Mouse (Mus musculus) cerebellum, adult 2 months (tissue): ENCODE results near the gene Cpeb2.

Experiments
- CTCF ChIP-seq: fragments of 200-500 bp; IDR thresholded peaks from 2 replicates; pipeline ENCODE4 v1.5.1; 2011; ENCODE audit warnings: low read depth, mild to moderate bottlenecking, control low read depth, low read length, moderate library complexity, borderline replicate concordance; ENCODE audit not compliant: insufficient read depth
- POLR2A ChIP-seq: fragments of 200-500 bp; IDR thresholded peaks from 2 replicates; pipeline ENCODE4 v1.6.1; 2011; ENCODE audit warnings: low read length, control low read depth, borderline replicate concordance; ENCODE audit not compliant: insufficient read depth

- TF ChIP-seq POLR2A: no peak
- TF ChIP-seq CTCF: no peak
These were observed 49.4 kb upstream of the Cpeb2 start for GRCm38 (mm10) chr5:43183556-43183955.
